Mouse (Mus musculus) midbrain, embryonic 14.5 days (tissue): Measurements from ENCODE around the gene Arsa. TPM values are rescaled to one million over a fixed set of nuclear protein-coding genes. Genes with fewer than 3 reads are reported as not detected.
A peak's percentile ranks its signal among the peaks of the same experiment; 100 is the strongest.

Source experiments
- ATAC-seq: fragments of 200-750 bp; cut with Nextera tagmentation; 2 replicates; pipeline ENCODE4 v1.8.0; 2017; ENCODE audit warnings: moderate number of reproducible peaks, moderate library complexity; ENCODE audit not compliant: low FRiP score, low TSS enrichment
- DNase-seq: peaks from one replicate; pipeline ENCODE4 v3.0.0-alpha.2; 2015
- H3K27ac ChIP-seq: fragments of 300-500 bp; sonication (generic); replicated peaks from 2 replicates; pipeline ENCODE4 v1.5.1; 2014; ENCODE audit warnings: mild to moderate bottlenecking, low read depth, low read length, moderate library complexity
- H3K27me3 ChIP-seq: fragments of 300-500 bp; sonication (generic); 2 replicates; pipeline ENCODE4 v1.6.1; 2014; ENCODE audit warnings: low read length, control low read depth, mixed read lengths; ENCODE audit not compliant: control insufficient read depth, insufficient read depth
- H3K36me3 ChIP-seq: fragments of 300-500 bp; sonication (generic); 2 replicates; pipeline ENCODE4 v1.6.1; 2014; ENCODE audit warnings: low read length, control low read depth; ENCODE audit not compliant: control insufficient read depth, insufficient read depth
- H3K4me1 ChIP-seq: fragments of 300-500 bp; sonication (generic); 2 replicates; pipeline ENCODE4 v1.6.1; 2014; ENCODE audit warnings: mild to moderate bottlenecking, antibody characterized with exemption, low read length, control low read depth; ENCODE audit not compliant: control insufficient read depth, insufficient read depth
- H3K4me2 ChIP-seq: fragments of 300-500 bp; sonication (generic); 2 replicates; pipeline ENCODE4 v1.6.1; 2014; ENCODE audit warnings: mild to moderate bottlenecking, low read length, moderate library complexity
- H3K4me3 ChIP-seq: fragments of 300-500 bp; sonication (generic); replicated peaks from 2 replicates; pipeline ENCODE4 v1.5.1; 2014; ENCODE audit warnings: low read depth, low read length
- H3K9ac ChIP-seq: fragments of 300-500 bp; sonication (generic); replicated peaks from 2 replicates; pipeline ENCODE4 v1.6.1; 2014; ENCODE audit warnings: mild to moderate bottlenecking, low read length, moderate library complexity
- H3K9me3 ChIP-seq: fragments of 300-500 bp; sonication (generic); 2 replicates; pipeline ENCODE4 v1.6.1; 2016; ENCODE audit warnings: low read length, control low read depth, mixed read lengths; ENCODE audit not compliant: control insufficient read depth
- WGBS: fragments of 180-500 bp; shearing (Covaris S2); extraction: QIAGEN DNeasy Blood & Tissue Kit; methylation state at CpG from one replicate; pipeline ENCODE4 v1.1.7; 2014; 5-methylcytosine and 5-hydroxymethylcytosine counted together
- polyA plus RNA-seq: library from polyadenylated mRNA; unstranded; fragments of >200 nt; fragmentation: Nextera tagmentation; extraction: Ambion mirVana; gene quantifications from 2 replicates; pipeline ENCODE4 v1.2.1, GENCODE M21; 2014

Arsa gene
- polyA plus RNA-seq, 1 experiment from 2014 or later: 16.0 TPM

DNA sequence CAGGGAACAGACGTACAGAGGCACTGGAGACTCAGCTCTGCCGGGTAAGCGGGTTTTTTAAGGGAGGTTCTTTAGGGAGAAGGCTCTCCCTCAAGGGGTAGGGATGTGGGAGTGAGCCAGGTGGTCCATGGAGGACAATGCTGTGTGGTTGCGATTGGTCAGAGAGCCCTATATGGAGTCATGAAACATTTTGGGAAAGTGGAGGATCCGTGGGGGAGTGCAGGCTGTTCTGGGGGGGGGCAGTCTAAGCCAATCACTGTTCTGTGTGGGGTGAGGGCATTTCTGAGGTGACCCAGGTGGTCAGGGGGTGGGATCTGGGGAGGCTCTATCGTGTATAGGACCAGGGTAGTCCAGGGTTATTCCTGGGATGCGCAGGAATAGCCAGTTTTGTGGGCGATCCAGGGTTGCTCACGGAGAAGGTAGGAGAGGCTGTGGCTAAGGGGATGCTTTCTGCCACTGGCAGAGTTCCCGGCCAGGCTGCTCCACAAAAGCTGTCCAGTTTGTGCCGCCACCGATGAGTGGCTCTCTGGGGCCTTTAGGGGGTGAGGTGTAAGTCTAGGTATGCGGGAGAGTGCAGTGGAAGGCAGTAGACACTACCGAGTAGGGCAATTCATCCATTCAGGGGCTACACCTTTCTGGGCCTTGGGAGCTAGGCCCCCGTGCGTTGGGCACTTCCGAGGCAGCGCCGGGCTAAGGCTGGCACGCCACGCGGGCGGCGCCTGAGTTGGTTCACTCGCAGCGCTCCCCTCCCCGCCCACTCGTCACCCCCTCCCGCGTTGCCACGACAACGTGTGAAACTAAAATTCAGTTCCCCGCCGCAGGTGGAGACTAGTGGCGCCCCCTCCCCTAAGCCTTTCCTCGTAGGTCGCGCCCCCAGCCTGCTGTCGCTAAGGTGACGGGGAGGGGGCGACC, 21.1 kb upstream of the Arsa start:
- Histone ChIP-seq H3K36me3 (peaks cover 4% of the 10 kb centered on the region; the same call in 1 of the 2 replicates), H3K4me2 (peak overlapping the region; percentile 90), H3K4me3 (peak overlapping the region; percentile 73), H3K9me3 (no peaks in the 10 kb centered on the region), H3K27ac (no peak overlapping the region; the same call in 1 of the 2 replicates), H3K27me3 (peaks cover 11% of the 10 kb centered on the region; the same call in 1 of the 2 replicates), H3K4me1 (peaks cover 16% of the 10 kb centered on the region), H3K9ac (peak overlapping the region; percentile 79)
- peak; percentile 82 for DNase-seq
- 0 out of 2 replicates have a peak, but pooled peaks have one; percentile 5 for ATAC-seq
- 4% methylated on average over 41 of the region's 41 CpGs for WGBS

DNA sequence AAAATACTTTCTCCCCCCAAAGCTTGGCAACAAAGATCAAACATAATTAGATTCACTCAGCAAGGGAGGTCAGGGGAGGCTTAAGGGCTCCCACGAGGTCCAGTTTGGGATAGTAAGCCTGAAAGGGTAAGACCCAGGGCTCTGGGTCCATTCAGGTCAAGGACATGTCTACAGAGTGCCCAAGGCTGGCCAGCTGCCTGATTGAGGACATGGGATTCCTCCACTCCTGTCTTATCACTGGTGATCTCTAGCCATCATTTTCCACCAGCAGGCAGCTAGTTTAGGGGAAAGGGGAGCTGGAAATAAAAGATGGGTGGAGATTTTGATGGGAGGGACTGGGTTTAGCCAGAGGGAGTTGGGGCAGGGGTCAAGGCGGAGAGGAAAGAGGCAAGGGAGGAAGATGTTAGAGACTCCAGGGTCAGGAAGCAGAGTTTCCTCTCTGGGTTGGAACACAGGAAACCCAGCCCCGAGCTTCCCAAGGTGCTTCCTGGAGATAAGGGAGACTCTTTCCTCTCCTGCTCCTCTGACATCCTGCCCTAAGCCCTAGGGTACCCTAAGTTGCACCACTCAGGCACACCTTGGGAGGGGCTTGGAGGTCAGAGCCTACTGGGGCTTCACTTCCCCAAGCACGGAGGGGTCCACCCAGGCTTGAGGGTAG, 20.3 kb upstream of the Arsa start:
- no peak overlapping the region for H3K4me3 ChIP-seq
- no peaks in the 10 kb centered on the region for H3K36me3 ChIP-seq
- ATAC-seq (no peak), DNase-seq (no peak)
- no peaks in the 10 kb centered on the region; the same call in 1 of the 2 replicates for H3K9me3 ChIP-seq
- 27% methylated on average over 4 of the region's 4 CpGs for whole genome bisulfite sequencing
- H3K9ac ChIP-seq: no peak overlapping the region
- no peak overlapping the region for H3K27ac ChIP-seq
- H3K4me2 ChIP-seq: no peak overlapping the region
- peaks cover 16% of the 10 kb centered on the region for H3K4me1 ChIP-seq
- H3K27me3 ChIP-seq: peaks cover 11% of the 10 kb centered on the region; the same call in 1 of the 2 replicates

- no peak for ATAC-seq
- no peaks in the 10 kb centered on the region; the same call in 1 of the 2 replicates for H3K9me3 ChIP-seq
- H3K9ac ChIP-seq: no peak overlapping the region
- no peaks in the 10 kb centered on the region for H3K36me3 ChIP-seq
- H3K27ac ChIP-seq: no peak overlapping the region
- H3K4me3 ChIP-seq: no peak overlapping the region
- 32% methylated on average over 2 of the region's 2 CpGs for WGBS
- H3K4me2 ChIP-seq: no peak overlapping the region
- H3K27me3 ChIP-seq: peaks cover 11% of the 10 kb centered on the region; the same call in 1 of the 2 replicates
- no peak for DNase-seq
- peaks cover 16% of the 10 kb centered on the region for H3K4me1 ChIP-seq
Observed at GRCm38 (mm10) chr15:89496841-89497240, 19.6 kb upstream of the Arsa start.

DNA sequence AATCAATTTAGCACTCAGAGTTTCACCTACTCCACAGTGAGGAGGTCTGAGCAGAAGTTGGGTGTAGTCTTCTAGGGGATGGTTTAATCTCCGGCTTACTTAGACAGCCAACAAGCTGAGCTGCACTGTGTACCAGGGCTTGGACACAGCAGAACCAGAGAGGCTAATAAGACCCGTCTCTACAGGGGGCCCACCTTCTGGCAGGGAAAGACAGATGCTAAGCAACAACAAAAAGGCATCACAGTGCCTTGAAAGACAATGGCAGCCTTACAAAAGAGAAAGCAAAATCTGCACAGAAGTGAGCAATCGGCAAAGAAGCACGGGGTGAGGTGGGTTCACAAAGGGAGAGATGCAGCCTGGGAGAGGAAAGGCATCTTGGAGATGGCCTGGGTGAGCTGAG, 18.9 kb upstream of the Arsa start:
- H3K9ac ChIP-seq: no peak overlapping the region
- DNase-seq: no peak
- no peak for ATAC-seq
- H3K27ac ChIP-seq: no peak overlapping the region
- peaks cover 16% of the 10 kb centered on the region for H3K4me1 ChIP-seq
- 8% methylated on average over 4 of the region's 4 CpGs for WGBS
- H3K36me3 ChIP-seq: no peaks in the 10 kb centered on the region
- H3K27me3 ChIP-seq: peaks cover 8% of the 10 kb centered on the region; the same call in 1 of the 2 replicates
- no peak overlapping the region for H3K4me3 ChIP-seq
- H3K4me2 ChIP-seq: no peak overlapping the region
- no peaks in the 10 kb centered on the region; the same call in 1 of the 2 replicates for H3K9me3 ChIP-seq

DNA sequence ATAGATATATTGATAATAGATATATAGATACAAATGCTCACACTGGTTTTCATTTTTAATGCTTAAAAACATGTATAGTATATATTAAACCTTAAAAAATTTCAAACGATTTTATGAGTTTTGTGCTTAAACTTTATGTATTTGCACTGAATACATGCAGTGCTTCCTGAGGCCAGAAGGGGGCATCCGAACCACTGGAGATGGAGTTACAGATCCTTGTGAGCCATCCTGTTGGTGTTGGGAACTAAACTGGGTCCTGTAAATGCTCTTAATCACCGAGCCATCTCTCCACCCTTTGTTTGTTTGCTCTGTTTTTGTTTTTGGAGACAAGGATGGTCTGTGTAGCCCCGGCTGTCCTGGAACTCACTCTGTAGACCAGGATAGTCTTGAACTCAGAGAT, 17.7 kb upstream of the Arsa start:
- Histone ChIP-seq H3K4me1 (peaks cover 10% of the 10 kb centered on the region), H3K9me3 (no peaks in the 10 kb centered on the region; the same call in 1 of the 2 replicates), H3K27me3 (peaks cover 8% of the 10 kb centered on the region; the same call in 1 of the 2 replicates), H3K4me3 (no peak overlapping the region), H3K36me3 (no peaks in the 10 kb centered on the region), H3K9ac (no peak overlapping the region), H3K4me2 (no peak overlapping the region), H3K27ac (no peak overlapping the region)
- WGBS: 85% methylated on average over 4 of the region's 4 CpGs
- no peak for ATAC-seq
- DNase-seq: no peak

- Histone ChIP-seq H3K4me3 (no peak overlapping the region), H3K4me2 (no peak overlapping the region), H3K27ac (no peak overlapping the region), H3K9ac (no peak overlapping the region), H3K9me3 (no peaks in the 10 kb centered on the region; the same call in 1 of the 2 replicates), H3K27me3 (no peaks in the 10 kb centered on the region), H3K36me3 (no peaks in the 10 kb centered on the region), H3K4me1 (no peaks in the 10 kb centered on the region)
- whole genome bisulfite sequencing: 62% methylated on average over 14 of the region's 14 CpGs
- DNase-seq (no peak), ATAC-seq (no peak)
Observed at GRCm38 (mm10) chr15:89488611-89489117, 11.4 kb upstream of the Arsa start.

DNA sequence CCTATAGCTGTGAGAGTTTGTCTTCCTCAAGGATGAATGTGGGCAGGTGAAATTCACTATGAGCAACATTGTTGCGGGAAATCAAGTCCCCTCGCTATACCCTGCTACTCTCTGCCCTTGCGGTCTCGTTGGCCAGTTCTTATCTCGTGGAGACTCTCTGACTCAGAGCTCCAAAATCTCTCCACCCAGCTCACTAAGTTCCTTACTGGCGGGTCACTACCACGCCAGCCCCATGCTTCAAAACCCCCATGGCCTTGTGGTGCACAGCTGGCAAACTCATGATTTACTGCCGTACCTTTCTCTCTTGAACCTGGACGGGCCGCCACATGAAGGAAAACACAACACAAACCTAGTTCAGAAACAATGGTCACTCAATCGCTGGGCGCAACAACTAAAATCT, 11.0 kb upstream of the Arsa start:
- 88% methylated on average over 12 of the region's 12 CpGs for WGBS
- ATAC-seq: no peak

DNA sequence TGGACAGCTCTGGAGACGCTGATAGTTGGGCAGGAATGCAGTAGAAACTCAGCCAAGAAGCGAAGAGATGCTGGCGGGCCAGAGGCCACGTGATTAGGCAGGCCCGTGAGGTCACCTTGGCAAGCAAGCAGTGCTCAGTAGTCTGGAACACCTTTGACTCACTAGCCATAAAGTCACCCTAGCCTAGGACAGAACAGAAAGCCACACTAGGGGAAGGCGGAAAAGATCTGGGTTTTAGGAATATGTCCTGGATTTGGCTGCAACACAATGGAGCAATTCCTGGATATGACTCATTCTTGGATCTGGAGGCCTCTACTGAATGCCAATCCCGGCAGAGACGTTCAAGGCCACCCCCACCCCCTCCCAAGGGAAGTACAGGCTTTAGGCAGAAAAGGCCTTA, 3.4 kb upstream of the Arsa start:
- no peaks in the 10 kb centered on the region for H3K36me3 ChIP-seq
- H3K4me1 ChIP-seq: peaks cover 6% of the 10 kb centered on the region
- H3K4me3 ChIP-seq: no peak overlapping the region
- DNase-seq (no peak), ATAC-seq (no peak)
- no peak overlapping the region for H3K4me2 ChIP-seq
- H3K27me3 ChIP-seq: no peaks in the 10 kb centered on the region
- H3K27ac ChIP-seq: no peak overlapping the region
- 90% methylated on average over 8 of the region's 8 CpGs for WGBS
- H3K9ac ChIP-seq: no peak overlapping the region
- H3K9me3 ChIP-seq: no peaks in the 10 kb centered on the region

More for the DNA sequence above, 11.0 kb upstream of the Arsa start:
- no peaks in the 10 kb centered on the region for H3K27me3 ChIP-seq
- H3K9me3 ChIP-seq: no peaks in the 10 kb centered on the region; the same call in 1 of the 2 replicates
- H3K4me2 ChIP-seq: no peak overlapping the region
- H3K36me3 ChIP-seq: no peaks in the 10 kb centered on the region
- no peak overlapping the region for H3K9ac ChIP-seq
- DNase-seq: no peak
- H3K4me3 ChIP-seq: no peak overlapping the region
- H3K27ac ChIP-seq: no peak overlapping the region
- no peaks in the 10 kb centered on the region for H3K4me1 ChIP-seq
